In the genomic region with DNA sequence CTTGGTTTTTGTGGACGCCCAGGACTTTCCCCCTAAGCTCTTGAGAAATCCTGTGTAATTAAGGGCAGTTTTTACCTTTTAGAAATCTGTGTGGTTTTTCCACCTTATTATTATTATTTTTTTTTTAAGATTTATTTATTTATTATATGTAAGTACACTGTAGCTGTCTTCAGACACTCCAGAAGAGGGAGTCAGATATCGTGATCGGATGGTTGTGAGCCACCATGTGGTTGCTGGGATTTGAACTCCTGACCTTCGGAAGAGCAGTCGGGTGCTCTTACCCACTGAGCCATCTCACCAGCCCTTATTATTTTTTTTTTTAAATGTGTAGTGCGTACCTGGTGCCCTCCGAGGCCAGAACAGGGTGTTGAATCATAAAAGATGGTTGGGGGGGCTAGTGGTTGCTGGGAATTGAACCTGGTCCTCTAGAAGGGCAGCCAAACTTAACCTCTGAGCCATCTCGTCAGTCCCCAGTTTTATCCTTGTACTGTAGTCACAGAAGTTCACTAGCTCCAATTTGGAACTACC, we compare ENCODE assay signal across 8 mouse cellular contexts. TPM values are rescaled to one million over a fixed set of nuclear protein-coding genes. Genes with fewer than 3 reads are reported as not detected.
DNase-seq lines count a peak whose midpoint lies in the region; ATAC-seq and TF ChIP-seq lines count a peak whose summit lies in the region.
"Not testable (repeated sequence)": the region's sequence is repeated elsewhere in the genome, so short reads cannot be mapped to it uniquely, and the experiment has no call there.

No protein-coding gene starts in this region.

- TF ChIP-seq EP300 in CH12.LX (IDR thresholded peaks at IDR 0.05; ENCODE audit: low read length); liver, embryonic 14.5 days (IDR thresholded peaks at IDR 0.05; ENCODE audit: low read depth): not testable (repeated sequence)

- in situ Hi-C loops in CH12.LX (cut with MboI; ENCODE audit: low pct_ligation_motif_present, low pct_unique_long_range_greater_than_20kb, low sequenced_read_pairs), result not testable (repeated sequence)

- peaks cover 0 to 23% of the 10 kb centered on the region in 2 experiments; a peak in 2 of 4 replicates for H3K4me1 ChIP-seq in CH12.LX (ENCODE audit: control insufficient read depth in 1 of 2, insufficient read depth in 2 of 2)
- not testable (repeated sequence) for H3K4me1 ChIP-seq in embryonic facial prominence, embryonic 10.5 days; hindbrain, embryonic 12.5 days; kidney, embryonic 16.5 days (ENCODE audit: insufficient read depth, low read length); liver, embryonic 14.5 days (replicated peaks; ENCODE audit: control insufficient read depth in 2 of 2, insufficient read depth in 2 of 2, low read length in 1 of 2); spleen, adult 2 months (ENCODE audit: control insufficient read depth, insufficient read depth, insufficient read length)
- peaks cover 10% of the 10 kb centered on the region for H3K4me1 ChIP-seq in forebrain, embryonic 16.5 days (replicated peaks; ENCODE audit: control insufficient read depth, insufficient read depth, low read length)
- H3K4me1 ChIP-seq in midbrain, embryonic 13.5 days (replicated peaks), result peaks cover 13% of the 10 kb centered on the region

- H3K4me3 ChIP-seq in CH12.LX (replicated peaks in 1 of 3; ENCODE audit: low read depth in 2 of 3, low read length in 2 of 3, poor library complexity in 1 of 3), result peak overlapping the region; percentile 84 to 95 (median 90)
- H3K4me3 ChIP-seq in embryonic facial prominence, embryonic 10.5 days, result peak overlapping the region; percentile 79
- H3K4me3 ChIP-seq in forebrain, embryonic 16.5 days (replicated peaks; ENCODE audit: low read length), result peak overlapping the region; percentile 62
- H3K4me3 ChIP-seq in hindbrain, embryonic 12.5 days, result peak overlapping the region; percentile 69
- peak overlapping the region; percentile 96 for H3K4me3 ChIP-seq in kidney, embryonic 16.5 days (ENCODE audit: low read length)
- peak overlapping the region; percentile 88 for H3K4me3 ChIP-seq in liver, embryonic 14.5 days (ENCODE audit: insufficient read depth in 1 of 2, low read depth in 2 of 2, low read length in 2 of 2)
- H3K4me3 ChIP-seq in midbrain, embryonic 13.5 days (replicated peaks), result peak overlapping the region; percentile 95
- peak overlapping the region; percentile 99 for H3K4me3 ChIP-seq in spleen, adult 2 months (ENCODE audit: extremely low read depth, insufficient read depth, insufficient read length)

- peak overlapping the region; percentile 89 for H3K9ac ChIP-seq in CH12.LX (ENCODE audit: insufficient read depth, low read depth)
- peak overlapping the region; percentile 75 for H3K9ac ChIP-seq in forebrain, embryonic 16.5 days (replicated peaks; ENCODE audit: low read depth, low read length)
- peak overlapping the region; percentile 76 for H3K9ac ChIP-seq in hindbrain, embryonic 12.5 days
- H3K9ac ChIP-seq in kidney, embryonic 16.5 days (replicated peaks; ENCODE audit: low read length), result peak overlapping the region; percentile 94
- H3K9ac ChIP-seq in liver, embryonic 14.5 days (replicated peaks), result peak overlapping the region; percentile 87
- peak overlapping the region; percentile 93 for H3K9ac ChIP-seq in midbrain, embryonic 13.5 days (replicated peaks)

- ATAC-seq in forebrain, embryonic 16.5 days, result peak; percentile 3; the same call in 1 of the 2 replicates
- not testable (repeated sequence) for ATAC-seq in hindbrain, embryonic 12.5 days (ENCODE audit: low FRiP score); kidney, embryonic 16.5 days (ENCODE audit: low FRiP score, low TSS enrichment); liver, embryonic 14.5 days (ENCODE audit: insufficient read depth)
- ATAC-seq in midbrain, embryonic 13.5 days, result peak; percentile 21; the same call in 1 of the 2 replicates

- TF ChIP-seq RAD21 in CH12.LX (IDR thresholded peaks at IDR 0.05; ENCODE audit: low read depth, low read length), result not testable (repeated sequence)

- not testable (repeated sequence) for H3K27ac ChIP-seq in CH12.LX (ENCODE audit: insufficient read depth, low read depth)
- H3K27ac ChIP-seq in embryonic facial prominence, embryonic 10.5 days (replicated peaks), result peak overlapping the region; percentile 88
- peak overlapping the region; percentile 92; the same call in 1 of the 2 replicates for H3K27ac ChIP-seq in forebrain, embryonic 16.5 days (ENCODE audit: low read length)
- peak overlapping the region; percentile 91 for H3K27ac ChIP-seq in hindbrain, embryonic 12.5 days
- peak overlapping the region; percentile 84 for H3K27ac ChIP-seq in kidney, embryonic 16.5 days (ENCODE audit: low read length)
- H3K27ac ChIP-seq in liver, embryonic 14.5 days, result peak overlapping the region; percentile 28
- peak overlapping the region; percentile 91 for H3K27ac ChIP-seq in midbrain, embryonic 13.5 days
- peak overlapping the region; percentile 96; the same call in 1 of the 2 replicates for H3K27ac ChIP-seq in spleen, adult 2 months (ENCODE audit: insufficient read depth, low read length)

- H3K27me3 ChIP-seq in CH12.LX (replicated peaks); embryonic facial prominence, embryonic 10.5 days (replicated peaks; ENCODE audit: low read depth, poor library complexity, severe bottlenecking); forebrain, embryonic 16.5 days (replicated peaks; ENCODE audit: control insufficient read depth, insufficient read depth, low read length); hindbrain, embryonic 12.5 days; kidney, embryonic 16.5 days (ENCODE audit: insufficient read depth, low read length); liver, embryonic 14.5 days (ENCODE audit: control insufficient read depth, insufficient read depth, low read length); midbrain, embryonic 13.5 days; spleen, adult 2 months (ENCODE audit: control insufficient read depth, insufficient read depth, low read length): not testable (repeated sequence)

- TF ChIP-seq POLR2A in CH12.LX (IDR thresholded peaks at IDR 0.05; ENCODE audit: low read depth, low read length); spleen, adult 2 months (IDR thresholded peaks at IDR 0.05; ENCODE audit: low read depth, low read length): not testable (repeated sequence)

- peaks cover 32% of the 10 kb centered on the region for H3K79me2 ChIP-seq in CH12.LX (replicated peaks; ENCODE audit: control insufficient read depth, extremely low read depth, insufficient read depth, poor library complexity, severe bottlenecking)

- peak overlapping the region; percentile 93 for H3K4me2 ChIP-seq in CH12.LX (ENCODE audit: insufficient read depth, low read depth, poor library complexity, severe bottlenecking)
- peak overlapping the region; percentile 57 for H3K4me2 ChIP-seq in forebrain, embryonic 16.5 days (ENCODE audit: low read length)
- peak overlapping the region; percentile 71 for H3K4me2 ChIP-seq in hindbrain, embryonic 12.5 days (replicated peaks)
- H3K4me2 ChIP-seq in kidney, embryonic 16.5 days (replicated peaks; ENCODE audit: low read depth, low read length), result peak overlapping the region; percentile 58
- H3K4me2 ChIP-seq in liver, embryonic 14.5 days (ENCODE audit: low read depth), result peak overlapping the region; percentile 68
- peak overlapping the region; percentile 69 for H3K4me2 ChIP-seq in midbrain, embryonic 13.5 days (replicated peaks)

- peak in 1 of 2 experiments; percentile 18; a peak in 1 of 4 replicates for TF ChIP-seq CTCF in CH12.LX (conservative IDR thresholded peaks at IDR 0.05 in 1 of 2, IDR thresholded peaks at IDR 0.05 in 1 of 2; ENCODE audit: low read depth in 2 of 2, low read length in 2 of 2)
- not testable (repeated sequence) for TF ChIP-seq CTCF in liver, embryonic 14.5 days (IDR thresholded peaks at IDR 0.05; ENCODE audit: low read depth); spleen, adult 2 months (IDR thresholded peaks at IDR 0.05; ENCODE audit: extremely low read depth, insufficient read depth, insufficient read length, insufficient replicate concordance)

- peaks cover 18 to 47% of the 10 kb centered on the region in 2 experiments for H3K36me3 ChIP-seq in CH12.LX (replicated peaks in 1 of 2; ENCODE audit: control insufficient read depth in 1 of 2, insufficient read depth in 1 of 2, low read length in 1 of 2)
- peaks cover 40% of the 10 kb centered on the region for H3K36me3 ChIP-seq in embryonic facial prominence, embryonic 10.5 days (replicated peaks)
- not testable (repeated sequence) for H3K36me3 ChIP-seq in forebrain, embryonic 16.5 days (ENCODE audit: control insufficient read depth, insufficient read depth)
- H3K36me3 ChIP-seq in hindbrain, embryonic 12.5 days, result peaks cover 17% of the 10 kb centered on the region
- peaks cover 21% of the 10 kb centered on the region for H3K36me3 ChIP-seq in kidney, embryonic 16.5 days (ENCODE audit: insufficient read depth, low read length)
- peaks cover 14% of the 10 kb centered on the region for H3K36me3 ChIP-seq in liver, embryonic 14.5 days (replicated peaks; ENCODE audit: control insufficient read depth, insufficient read depth, low read depth)
- H3K36me3 ChIP-seq in midbrain, embryonic 13.5 days, result peaks cover 22% of the 10 kb centered on the region
- H3K36me3 ChIP-seq in spleen, adult 2 months (ENCODE audit: control insufficient read depth, insufficient read depth, low read length), result peaks cover 16% of the 10 kb centered on the region

- not testable (repeated sequence) for H3K9me3 ChIP-seq in CH12.LX (replicated peaks; ENCODE audit: low read length); embryonic facial prominence, embryonic 10.5 days; forebrain, embryonic 16.5 days (ENCODE audit: control insufficient read depth, low read length); hindbrain, embryonic 12.5 days (replicated peaks); kidney, embryonic 16.5 days (ENCODE audit: low read length); liver, embryonic 14.5 days (ENCODE audit: control insufficient read depth, low read length); midbrain, embryonic 13.5 days

- peak; percentile 29 for DNase-seq in CH12.LX (ENCODE audit: extremely low read depth)
- not testable (repeated sequence) for DNase-seq in embryonic facial prominence, embryonic 10.5 days (ENCODE audit: low spot score); liver, embryonic 14.5 days (ENCODE audit: low read depth in 3 of 3, low spot score in 3 of 3); spleen, adult 2 months (ENCODE audit: low read depth in 1 of 2, low spot score in 2 of 2)

- WGBS in embryonic facial prominence, embryonic 10.5 days, result 37% methylated on average over 8 of the region's 8 CpGs
- WGBS in forebrain, embryonic 16.5 days, result 33% methylated on average over 8 of the region's 8 CpGs
- 31% methylated on average over 8 of the region's 8 CpGs for WGBS in hindbrain, embryonic 12.5 days
- 33% methylated on average over 8 of the region's 8 CpGs for WGBS in kidney, embryonic 16.5 days
- 21% methylated on average over 8 of the region's 8 CpGs for WGBS in liver, embryonic 14.5 days (ENCODE audit: insufficient replicate concordance)
- 38% methylated on average over 8 of the region's 8 CpGs for WGBS in midbrain, embryonic 13.5 days
- WGBS in spleen, adult 2 months, result 29% methylated on average over 8 of the region's 8 CpGs

- dilution Hi-C loops in CH12.LX (cut with MboI; ENCODE audit: extremely low pct_ligation_motif_present, extremely low pct_unique_long_range_greater_than_20kb, low sequenced_read_pairs), result not testable (repeated sequence)

RNA-seq across cellular contexts. Expression of gene Gfm2, which starts 0.7 kb away (rescaled TPM):
- 34.8 and 38.0 TPM in 2 replicates for total RNA-seq in CH12.LX (2012; rRNA removed)
- 35.5 and 40.3 TPM in 2 replicates for total RNA-seq in CH12.LX (2014; rRNA removed)
- polyA plus RNA-seq in CH12.LX (2012; ENCODE audit: insufficient read length, low read depth), result 37.4 and 42.1 TPM in 2 replicates
- 40.9 and 43.5 TPM in 2 replicates for polyA plus RNA-seq in embryonic facial prominence, embryonic 10.5 days (2016; fragmentation: Nextera tagmentation; extraction: Ambion mirVana)
- 30.5 and 35.1 TPM in 2 replicates for polyA plus RNA-seq in forebrain, embryonic 16.5 days (2015; fragmentation: Nextera tagmentation; extraction: Ambion mirVana)
- 36.4 and 37.6 TPM in 2 replicates for polyA plus RNA-seq in hindbrain, embryonic 12.5 days (2016; fragmentation: Nextera tagmentation; extraction: Ambion mirVana)
- 33.5 and 39.2 TPM in 2 replicates for polyA plus RNA-seq in kidney, embryonic 16.5 days (2015; fragmentation: Nextera tagmentation; extraction: Ambion mirVana)
- polyA plus RNA-seq in liver, embryonic 14.5 days (2012; rRNA removed), result 9.1 and 12.6 TPM in 2 replicates
- 16.2 and 18.2 TPM in 2 replicates for polyA plus RNA-seq in liver, embryonic 14.5 days (2014; fragmentation: Nextera tagmentation; extraction: Ambion mirVana)
- 38.3 and 42.1 TPM in 2 replicates for polyA plus RNA-seq in midbrain, embryonic 13.5 days (2015; fragmentation: Nextera tagmentation; extraction: Ambion mirVana)
- polyA plus RNA-seq in spleen, adult 2 months (2012; rRNA removed), result 17.4 and 18.8 TPM in 2 replicates

RNA-seq across cellular contexts. Expression of gene Nsa2, which starts 0.7 kb away (rescaled TPM):
- total RNA-seq in CH12.LX (2012; rRNA removed) (152 and 159 TPM in 2 replicates), CH12.LX (2014; rRNA removed) (126 and 138 TPM in 2 replicates)
- 305 and 312 TPM in 2 replicates for polyA plus RNA-seq in CH12.LX (2012; ENCODE audit: insufficient read length, low read depth)
- 64.1 and 66.6 TPM in 2 replicates for polyA plus RNA-seq in embryonic facial prominence, embryonic 10.5 days (2016; fragmentation: Nextera tagmentation; extraction: Ambion mirVana)
- polyA plus RNA-seq in forebrain, embryonic 16.5 days (2015; fragmentation: Nextera tagmentation; extraction: Ambion mirVana), result 37.4 and 40.7 TPM in 2 replicates
- polyA plus RNA-seq in hindbrain, embryonic 12.5 days (2016; fragmentation: Nextera tagmentation; extraction: Ambion mirVana), result 52.6 and 58.9 TPM in 2 replicates
- polyA plus RNA-seq in kidney, embryonic 16.5 days (2015; fragmentation: Nextera tagmentation; extraction: Ambion mirVana), result 48.8 and 55.4 TPM in 2 replicates
- polyA plus RNA-seq in liver, embryonic 14.5 days (2012; rRNA removed), result 13.4 and 38.2 TPM in 2 replicates
- 35.9 and 36.2 TPM in 2 replicates for polyA plus RNA-seq in liver, embryonic 14.5 days (2014; fragmentation: Nextera tagmentation; extraction: Ambion mirVana)
- polyA plus RNA-seq in midbrain, embryonic 13.5 days (2015; fragmentation: Nextera tagmentation; extraction: Ambion mirVana), result 42.9 and 51.0 TPM in 2 replicates
- 17.4 and 19.9 TPM in 2 replicates for polyA plus RNA-seq in spleen, adult 2 months (2012; rRNA removed)

RNA-seq across cellular contexts. Expression of gene Gm6169, which starts 39.4 kb away (rescaled TPM):
- total RNA-seq in CH12.LX (2012; rRNA removed), result 3.7 and 3.9 TPM in 2 replicates
- 12.8 and 17.6 TPM in 2 replicates for total RNA-seq in CH12.LX (2014; rRNA removed)
- polyA plus RNA-seq in CH12.LX (2012; ENCODE audit: insufficient read length, low read depth), result 3.8 and 4.4 TPM in 2 replicates
- polyA plus RNA-seq in embryonic facial prominence, embryonic 10.5 days (2016; fragmentation: Nextera tagmentation; extraction: Ambion mirVana), result 0.66 and 2.0 TPM in 2 replicates
- polyA plus RNA-seq in forebrain, embryonic 16.5 days (2015; fragmentation: Nextera tagmentation; extraction: Ambion mirVana), result 0.73 and 1.1 TPM in 2 replicates
- polyA plus RNA-seq in hindbrain, embryonic 12.5 days (2016; fragmentation: Nextera tagmentation; extraction: Ambion mirVana), result 0.40 and 1.4 TPM in 2 replicates
- polyA plus RNA-seq in kidney, embryonic 16.5 days (2015; fragmentation: Nextera tagmentation; extraction: Ambion mirVana), result 3.4 and 11.4 TPM in 2 replicates
- polyA plus RNA-seq in liver, embryonic 14.5 days (2012; rRNA removed), result 0.33 and 0.52 TPM in 2 replicates
- 0.81 and 1.1 TPM in 2 replicates for polyA plus RNA-seq in liver, embryonic 14.5 days (2014; fragmentation: Nextera tagmentation; extraction: Ambion mirVana)
- polyA plus RNA-seq in midbrain, embryonic 13.5 days (2015; fragmentation: Nextera tagmentation; extraction: Ambion mirVana), result 0.43 and 1.1 TPM in 2 replicates
- polyA plus RNA-seq in spleen, adult 2 months (2012; rRNA removed), result 1.3 TPM in 2 replicates

RNA-seq across cellular contexts. Expression of gene Hexb, which starts 59.7 kb away (rescaled TPM):
- total RNA-seq in CH12.LX (2012; rRNA removed) (26.2 and 31.0 TPM in 2 replicates), CH12.LX (2014; rRNA removed) (75.7 and 80.9 TPM in 2 replicates)
- polyA plus RNA-seq in CH12.LX (2012; ENCODE audit: insufficient read length, low read depth), result 36.8 and 37.9 TPM in 2 replicates
- polyA plus RNA-seq in embryonic facial prominence, embryonic 10.5 days (2016; fragmentation: Nextera tagmentation; extraction: Ambion mirVana), result 14.1 and 18.4 TPM in 2 replicates
- polyA plus RNA-seq in forebrain, embryonic 16.5 days (2015; fragmentation: Nextera tagmentation; extraction: Ambion mirVana), result 32.8 and 38.7 TPM in 2 replicates
- polyA plus RNA-seq in hindbrain, embryonic 12.5 days (2016; fragmentation: Nextera tagmentation; extraction: Ambion mirVana), result 25.8 and 29.3 TPM in 2 replicates
- polyA plus RNA-seq in kidney, embryonic 16.5 days (2015; fragmentation: Nextera tagmentation; extraction: Ambion mirVana), result 40.3 and 44.6 TPM in 2 replicates
- 9.7 and 12.8 TPM in 2 replicates for polyA plus RNA-seq in liver, embryonic 14.5 days (2012; rRNA removed)
- polyA plus RNA-seq in liver, embryonic 14.5 days (2014; fragmentation: Nextera tagmentation; extraction: Ambion mirVana), result 17.8 and 18.4 TPM in 2 replicates
- polyA plus RNA-seq in midbrain, embryonic 13.5 days (2015; fragmentation: Nextera tagmentation; extraction: Ambion mirVana), result 26.1 and 26.4 TPM in 2 replicates
- polyA plus RNA-seq in spleen, adult 2 months (2012; rRNA removed), result 97.1 and 134 TPM in 2 replicates
